Mouse (Mus musculus) ES-E14 (cell line): ENCODE data around the gene C1rl. TPM values are rescaled to one million over a fixed set of nuclear protein-coding genes. Genes with fewer than 3 reads are reported as not detected.
A peak's percentile ranks its signal among the peaks of the same experiment; 100 is the strongest.

ENCODE experiments used
- DNase-seq: peaks from one replicate; pipeline ENCODE4 v3.0.0-alpha.2; 2013; ENCODE audit warnings: low read depth, low spot score
- H3K27ac ChIP-seq: 2 replicates; pipeline ENCODE4 v1.5.1; 2012; ENCODE audit warnings: low read depth, mild to moderate bottlenecking, low read length, moderate library complexity, mixed read lengths; ENCODE audit not compliant: poor library complexity, insufficient read depth, severe bottlenecking
- H3K36me3 ChIP-seq: 2 replicates; pipeline ENCODE4 v1.6.1; 2012; ENCODE audit warnings: mild to moderate bottlenecking, low read length, moderate library complexity, mixed read lengths; ENCODE audit not compliant: control insufficient read depth, poor library complexity, insufficient read depth, severe bottlenecking
- H3K4me1 ChIP-seq, 2 experiments: fragments of 150-350 bp in 1 of 2; sonication (generic) in 1 of 2; 2 replicates each; pipeline ENCODE4 v1.6.1; 2012; ENCODE audit warnings: low read length in 2 of 2, mild to moderate bottlenecking in 1 of 2, mixed read lengths in 1 of 2; ENCODE audit not compliant: control insufficient read depth in 2 of 2, insufficient read depth in 2 of 2, poor library complexity in 1 of 2
- H3K4me3 ChIP-seq, 2 experiments: fragments of 150-350 bp in 1 of 2; sonication (generic) in 1 of 2; 2 replicates each; pipeline ENCODE4 v1.5.1; 2012; ENCODE audit warnings: low read length in 2 of 2, low read depth in 1 of 2, mild to moderate bottlenecking in 1 of 2, mixed read lengths in 1 of 2; ENCODE audit not compliant: insufficient read depth in 1 of 2, poor library complexity in 1 of 2, severe bottlenecking in 1 of 2
- H3K9ac ChIP-seq: 2 replicates; pipeline ENCODE4 v1.6.1; 2012; ENCODE audit warnings: low read depth, mild to moderate bottlenecking, low read length, mixed read lengths; ENCODE audit not compliant: poor library complexity, insufficient read depth, severe bottlenecking
- H3K9me3 ChIP-seq: fragments of 150-350 bp; sonication (generic); 2 replicates; pipeline ENCODE4 v1.6.1; 2012; ENCODE audit warnings: low read depth, mild to moderate bottlenecking, low read length; ENCODE audit not compliant: control insufficient read depth, insufficient read depth
- CHD2 ChIP-seq: IDR thresholded peaks from 2 replicates; pipeline ENCODE4 v1.6.1; 2014; ENCODE audit warnings: mild to moderate bottlenecking, low read depth, low read length, inconsistent platforms
- HCFC1 ChIP-seq: IDR thresholded peaks from 2 replicates; pipeline ENCODE4 v1.6.1; 2012; ENCODE audit warnings: low read length, inconsistent platforms, borderline replicate concordance; ENCODE audit not compliant: insufficient read depth
- MAFK ChIP-seq: IDR thresholded peaks from 2 replicates; pipeline ENCODE4 v1.6.1; 2014; ENCODE audit warnings: mild to moderate bottlenecking, low read depth, low read length, inconsistent platforms; ENCODE audit not compliant: insufficient read depth
- ZC3H11A ChIP-seq: IDR thresholded peaks from 2 replicates; pipeline ENCODE4 v1.6.1; 2012; ENCODE audit warnings: low read depth, mild to moderate bottlenecking, inconsistent platforms, low read length, borderline replicate concordance
- ZNF384 ChIP-seq: IDR thresholded peaks from 2 replicates; pipeline ENCODE4 v1.6.1; 2012; ENCODE audit warnings: low read depth, low read length, inconsistent platforms
- in situ Hi-C, 2 experiments: fragments of 600-800 bp; cut with MboI; formaldehyde crosslinking; loops; one replicate each; pipeline ENCODE4 v1.15.1; 2025; ENCODE audit warnings: low sequenced_read_pairs in 2 of 2, inconsistent platforms in 1 of 2; ENCODE audit not compliant: unreplicated experiment in 2 of 2
- total RNA-seq: library from RNA; depleted of rRNA; stranded (reverse); fragments of 300-350 nt; gene quantifications from 2 replicates; pipeline ENCODE4 v1.2.3, GENCODE M21; 2012

Gene C1rl
- total RNA-seq, 1 experiment = 1.0 TPM

GRCm38 (mm10) chr6:124463881-124464291 lies 29.0 kb upstream of the C1rl start:
- Histone ChIP-seq H3K4me1 (peaks cover 0 to 3% of the 10 kb centered on the region in 2 experiments; a peak in 1 of 4 replicates), H3K4me3 (peak overlapping the region; percentile 63 to 68; a peak in 3 of 4 replicates), H3K36me3 (peaks cover 2% of the 10 kb centered on the region; the same call in 1 of the 2 replicates), H3K9ac (peak overlapping the region; percentile 58; the same call in 1 of the 2 replicates), H3K9me3 (no peaks in the 10 kb centered on the region), H3K27ac (no peak overlapping the region)
- in situ Hi-C loops = no loop called here
- no peak for DNase-seq
- no peak for TF ChIP-seq ZNF384
- no peak for TF ChIP-seq MAFK
- TF ChIP-seq HCFC1 = no peak
- TF ChIP-seq CHD2 = no peak
- TF ChIP-seq ZC3H11A = no peak

- Histone ChIP-seq H3K4me1 (peaks cover 0 to 2% of the 10 kb centered on the region in 2 experiments; a peak in 1 of 4 replicates), H3K9ac (peak within 1 kb of the TSS; percentile 58), H3K36me3 (no peaks in the 10 kb centered on the region), H3K4me3 (peak within 1 kb of the TSS; percentile 63 to 68), H3K9me3 (no peaks in the 10 kb centered on the region), H3K27ac (no peak within 1 kb of the TSS)
- in situ Hi-C loops = no loop called here
- DNase-seq = no peak
- TF ChIP-seq ZNF384 (no peak), HCFC1 (no peak), CHD2 (peak; percentile 81; the same call in 1 of the 2 replicates)
Observed at GRCm38 (mm10) chr6:124464305-124465271, 28.3 kb upstream of the C1rl start, which contains the start of gene Clstn3. Gene Clstn3 (minus strand): TSS chr6:124464794.

- H3K4me3 ChIP-seq = peak overlapping the region in 1 of 2 experiments; percentile 68; a peak in 2 of 4 replicates
- in situ Hi-C loops = no loop called here
Observed at GRCm38 (mm10) chr6:124465299-124465698, 27.6 kb upstream of the C1rl start.

GRCm38 (mm10) chr6:124465729-124466128 lies 27.2 kb upstream of the C1rl start:
- TF ChIP-seq ZNF384 (no peak), MAFK (no peak), ZC3H11A (no peak), HCFC1 (no peak), CHD2 (no peak)
- DNase-seq = no peak
- H3K9me3 ChIP-seq = no peaks in the 10 kb centered on the region
- no peak overlapping the region for H3K4me3 ChIP-seq
- H3K4me1 ChIP-seq = no peaks in the 10 kb centered on the region; a peak in 1 of 4 replicates
- no peak overlapping the region for H3K27ac ChIP-seq
- in situ Hi-C loops = no loop called here
- H3K9ac ChIP-seq = 0 out of 2 replicates have a peak overlapping the region, but pooled peaks have one; percentile 11
- no peaks in the 10 kb centered on the region for H3K36me3 ChIP-seq

More at GRCm38 (mm10) chr6:124465299-124465698, 27.6 kb upstream of the C1rl start:
- DNase-seq = no peak
- Histone ChIP-seq H3K27ac (no peak overlapping the region), H3K9me3 (no peaks in the 10 kb centered on the region), H3K4me1 (no peaks in the 10 kb centered on the region; a peak in 1 of 4 replicates), H3K36me3 (no peaks in the 10 kb centered on the region), H3K9ac (peak overlapping the region; percentile 11; the same call in 1 of the 2 replicates)
- no peak for TF ChIP-seq MAFK
- TF ChIP-seq ZNF384 = no peak
- TF ChIP-seq HCFC1 = no peak
- no peak for TF ChIP-seq ZC3H11A
- TF ChIP-seq CHD2 = no peak
